Mouse (Mus musculus) heart, adult 2 months (tissue): ENCODE measurements around the gene Rnh1.

ENCODE experiments used
- CTCF ChIP-seq: fragments of 200-600 bp; IDR thresholded peaks from 2 replicates; pipeline ENCODE4 v1.8.1; 2022; ENCODE audit warnings: antibody characterized with exemption, mild to moderate bottlenecking, moderate library complexity
- EP300 ChIP-seq: fragments of 200-500 bp; IDR thresholded peaks from 2 replicates; pipeline ENCODE4 v1.6.1; 2011; ENCODE audit warnings: low read depth, low read length, control low read depth; ENCODE audit not compliant: insufficient read depth
- POLR2A ChIP-seq: fragments of 200-500 bp; IDR thresholded peaks from 2 replicates; pipeline ENCODE4 v1.6.1; 2011; ENCODE audit warnings: mild to moderate bottlenecking, low read depth, low read length, control low read depth; ENCODE audit not compliant: insufficient read depth

GRCm38 (mm10) chr7:141219558-141220099 lies 47.0 kb upstream of the Rnh1 start:
- TF ChIP-seq POLR2A: no peak
- TF ChIP-seq CTCF: no peak
- TF ChIP-seq EP300: no peak
